Mouse (Mus musculus) forebrain, embryonic 14.5 days (tissue): ENCODE measurements around the gene Ankrd31. TPM values are rescaled to one million over a fixed set of nuclear protein-coding genes. Genes with fewer than 3 reads are reported as not detected.
"Not testable (repeated sequence)": the region's sequence is repeated elsewhere in the genome, so short reads cannot be mapped to it uniquely, and the experiment has no call there.

Source experiments
- ATAC-seq: fragments of 200-750 bp; cut with Nextera tagmentation; 2 replicates; pipeline ENCODE4 v1.8.0; 2017; ENCODE audit warnings: mild to moderate bottlenecking, moderate library complexity
- DNase-seq: peaks from one replicate; pipeline ENCODE4 v3.0.0-alpha.2; 2015; ENCODE audit warnings: low spot score
- H3K27ac ChIP-seq: fragments of 300-500 bp; sonication (generic); 2 replicates; pipeline ENCODE4 v1.5.1; 2014; ENCODE audit warnings: low read depth, mild to moderate bottlenecking, control low read depth, low read length, moderate library complexity
- H3K27me3 ChIP-seq: fragments of 300-500 bp; sonication (generic); replicated peaks from 2 replicates; pipeline ENCODE4 v1.6.1; 2014; ENCODE audit warnings: low read length, control low read depth, mixed read lengths; ENCODE audit not compliant: control insufficient read depth, insufficient read depth
- H3K36me3 ChIP-seq: fragments of 300-500 bp; sonication (generic); 2 replicates; pipeline ENCODE4 v1.6.1; 2014; ENCODE audit warnings: low read length, control low read depth; ENCODE audit not compliant: control insufficient read depth, insufficient read depth
- H3K4me1 ChIP-seq: fragments of 300-500 bp; sonication (generic); 2 replicates; pipeline ENCODE4 v1.6.1; 2014; ENCODE audit warnings: antibody characterized with exemption, low read length, control low read depth; ENCODE audit not compliant: control insufficient read depth, insufficient read depth
- H3K4me2 ChIP-seq: fragments of 300-500 bp; sonication (generic); 2 replicates; pipeline ENCODE4 v1.6.1; 2014; ENCODE audit warnings: mild to moderate bottlenecking, control low read depth, low read length
- H3K4me3 ChIP-seq: fragments of 300-500 bp; sonication (generic); 2 replicates; pipeline ENCODE4 v1.5.1; 2014; ENCODE audit warnings: low read depth, low read length, control low read depth
- H3K9ac ChIP-seq: fragments of 300-500 bp; sonication (generic); 2 replicates; pipeline ENCODE4 v1.6.1; 2014; ENCODE audit warnings: mild to moderate bottlenecking, low read length, control low read depth, moderate library complexity
- H3K9me3 ChIP-seq: fragments of 300-500 bp; sonication (generic); replicated peaks from 2 replicates; pipeline ENCODE4 v1.6.1; 2016; ENCODE audit warnings: low read length, control low read depth, mixed read lengths; ENCODE audit not compliant: control insufficient read depth
- WGBS: fragments of 180-500 bp; shearing (Covaris S2); extraction: QIAGEN DNeasy Blood & Tissue Kit; methylation state at CpG from one replicate; pipeline ENCODE4 v1.1.7; 2014; 5-methylcytosine and 5-hydroxymethylcytosine counted together
- polyA plus RNA-seq: library from polyadenylated mRNA; unstranded; fragments of >200 nt; fragmentation: Nextera tagmentation; extraction: Ambion mirVana; gene quantifications from 2 replicates; pipeline ENCODE4 v1.2.1, GENCODE M21; 2014

Gene Ankrd31
- polyA plus RNA-seq, 1 experiment from 2014 or later, result not detected

DNA sequence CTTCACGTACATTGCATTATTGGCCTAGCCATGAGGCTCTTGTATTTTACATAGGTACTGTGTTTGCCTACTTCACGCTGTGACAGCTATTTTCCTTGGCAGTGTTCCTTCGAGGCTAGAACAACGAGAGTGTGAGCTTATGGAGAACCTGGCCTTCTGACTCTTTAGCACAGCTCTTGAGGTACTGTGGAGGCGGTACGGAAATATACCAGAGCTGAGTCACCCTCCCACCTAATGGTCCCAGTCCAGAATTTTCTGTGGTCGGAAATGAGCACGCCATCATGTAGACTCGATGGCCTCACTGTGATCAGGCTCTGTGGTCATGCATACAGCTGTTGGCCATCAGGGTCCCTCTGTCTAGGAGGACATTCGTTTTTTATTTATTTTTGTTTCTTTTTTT is 191.6 kb downstream of the Ankrd31 start:
- Histone ChIP-seq H3K27me3 (no peaks in the 10 kb centered on the region), H3K4me3 (no peak overlapping the region), H3K4me2 (no peak overlapping the region), H3K27ac (no peak overlapping the region), H3K9ac (no peak overlapping the region), H3K36me3 (no peaks in the 10 kb centered on the region), H3K4me1 (peaks cover 5% of the 10 kb centered on the region; the same call in 1 of the 2 replicates), H3K9me3 (no peaks in the 10 kb centered on the region)
- WGBS, result 89% methylated on average over 10 of the region's 10 CpGs
- DNase-seq, result no peak
- no peak for ATAC-seq

DNA sequence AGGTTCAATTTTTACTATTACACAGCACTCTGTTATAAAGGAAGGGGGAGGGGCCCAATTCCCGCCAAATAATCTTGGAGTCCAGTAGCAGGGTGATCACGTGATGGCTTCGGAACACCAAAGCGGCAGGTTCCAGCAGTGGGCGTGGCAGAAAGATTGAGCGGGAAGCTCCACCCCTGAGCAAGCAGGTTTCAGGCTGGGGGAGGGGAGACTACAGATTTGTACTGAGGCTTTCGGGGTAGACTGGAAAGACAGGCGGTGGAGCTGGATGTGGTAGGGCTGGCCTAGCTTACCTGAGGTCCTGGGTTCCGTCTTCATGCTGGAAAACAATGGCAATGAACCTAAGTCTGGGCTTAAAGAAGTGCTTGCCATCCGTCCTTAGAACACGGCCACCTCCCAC is 193.4 kb downstream of the Ankrd31 start:
- DNase-seq, H3K4me3 ChIP-seq, H3K27me3 ChIP-seq, H3K4me2 ChIP-seq, H3K9me3 ChIP-seq, ATAC-seq, H3K4me1 ChIP-seq, H3K36me3 ChIP-seq, H3K9ac ChIP-seq, H3K27ac ChIP-seq: not testable (repeated sequence)
- 89% methylated on average over 11 of the region's 11 CpGs for WGBS

DNA sequence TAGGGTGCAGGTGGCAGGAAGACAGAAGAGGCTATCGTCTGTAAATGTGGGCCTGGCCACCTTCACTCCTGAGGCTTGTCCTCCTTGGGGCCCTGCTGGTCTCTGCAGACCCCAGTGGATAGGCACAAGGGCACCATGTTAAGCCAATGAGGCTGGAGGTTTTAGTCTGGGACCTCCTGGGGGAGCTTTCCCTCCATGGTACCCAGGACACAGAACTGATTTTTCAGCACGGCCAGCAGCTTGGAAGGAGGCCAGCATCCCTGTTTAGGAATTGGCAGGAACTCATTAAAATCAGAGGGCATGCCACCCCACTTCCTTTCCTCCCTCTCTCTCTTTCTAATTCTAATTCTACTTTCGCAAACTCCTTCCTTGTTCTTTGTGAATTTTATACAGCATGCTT is 195.5 kb downstream of the Ankrd31 start:
- no peak overlapping the region for H3K9ac ChIP-seq
- H3K27me3 ChIP-seq, result no peaks in the 10 kb centered on the region

DNA sequence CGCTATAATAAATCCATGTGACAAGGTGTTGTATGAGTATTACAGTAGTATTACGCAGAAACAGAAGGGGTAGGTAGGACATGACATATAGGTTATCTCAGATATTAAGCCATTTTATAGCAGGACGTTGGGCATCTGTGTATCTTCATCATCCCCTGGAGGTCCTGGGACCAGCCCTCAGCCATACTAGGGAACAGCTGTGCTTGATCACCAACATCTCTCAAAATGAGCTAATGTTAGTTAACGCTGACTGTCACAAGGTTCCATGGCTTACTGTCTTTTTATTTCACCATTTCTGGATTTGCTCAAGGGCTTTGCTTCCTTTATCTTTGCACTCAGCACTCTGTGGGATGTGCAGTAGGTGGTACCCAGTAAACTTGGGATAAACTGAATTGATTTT is 197.7 kb downstream of the Ankrd31 start:
- 97% methylated on average over 4 of the region's 4 CpGs for WGBS
- H3K36me3 ChIP-seq, result no peaks in the 10 kb centered on the region
- no peaks in the 10 kb centered on the region for H3K9me3 ChIP-seq
- H3K9ac ChIP-seq, result no peak overlapping the region
- H3K27me3 ChIP-seq, result no peaks in the 10 kb centered on the region
- peaks cover 5% of the 10 kb centered on the region; the same call in 1 of the 2 replicates for H3K4me1 ChIP-seq
- H3K27ac ChIP-seq, result no peak overlapping the region
- no peak overlapping the region for H3K4me2 ChIP-seq
- ATAC-seq (no peak), DNase-seq (no peak)
- H3K4me3 ChIP-seq, result no peak overlapping the region

More for the DNA sequence above, 195.5 kb downstream of the Ankrd31 start:
- H3K4me3 ChIP-seq, result no peak overlapping the region
- peaks cover 5% of the 10 kb centered on the region; the same call in 1 of the 2 replicates for H3K4me1 ChIP-seq
- 31% methylated on average over 3 of the region's 3 CpGs for WGBS
- ATAC-seq (no peak), DNase-seq (peak; percentile 74)
- H3K27ac ChIP-seq, result no peak overlapping the region
- no peak overlapping the region for H3K4me2 ChIP-seq
- H3K9me3 ChIP-seq, result no peaks in the 10 kb centered on the region
- H3K36me3 ChIP-seq, result no peaks in the 10 kb centered on the region

DNA sequence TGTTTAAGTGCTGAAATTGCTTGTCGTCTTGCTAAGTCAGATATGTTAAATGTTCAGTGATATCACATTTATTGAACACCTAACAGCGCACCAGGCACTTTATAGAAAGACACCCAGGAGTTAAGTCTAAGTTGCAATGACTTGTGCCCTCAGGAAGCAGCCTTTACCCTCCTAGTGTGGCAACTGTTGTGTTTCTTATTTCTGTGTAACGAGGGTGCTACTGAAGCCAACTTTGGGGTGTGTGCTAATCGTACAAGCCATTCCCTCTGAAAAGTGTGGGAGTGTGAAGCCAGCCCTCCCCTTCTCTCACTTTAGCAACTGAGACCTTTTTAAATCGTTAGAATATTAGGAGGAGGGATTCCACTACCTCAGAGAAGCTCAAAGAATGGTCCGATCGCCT is 199.7 kb downstream of the Ankrd31 start:
- no peak overlapping the region for H3K9ac ChIP-seq
- peaks cover 5% of the 10 kb centered on the region; the same call in 1 of the 2 replicates for H3K4me1 ChIP-seq
- H3K9me3 ChIP-seq, result no peaks in the 10 kb centered on the region
- no peaks in the 10 kb centered on the region for H3K27me3 ChIP-seq
- H3K27ac ChIP-seq, result no peak overlapping the region
- DNase-seq (no peak), ATAC-seq (no peak)
- H3K36me3 ChIP-seq, result no peaks in the 10 kb centered on the region
- 81% methylated on average over 7 of the region's 7 CpGs for WGBS
- H3K4me2 ChIP-seq, result no peak overlapping the region
- no peak overlapping the region for H3K4me3 ChIP-seq

DNA sequence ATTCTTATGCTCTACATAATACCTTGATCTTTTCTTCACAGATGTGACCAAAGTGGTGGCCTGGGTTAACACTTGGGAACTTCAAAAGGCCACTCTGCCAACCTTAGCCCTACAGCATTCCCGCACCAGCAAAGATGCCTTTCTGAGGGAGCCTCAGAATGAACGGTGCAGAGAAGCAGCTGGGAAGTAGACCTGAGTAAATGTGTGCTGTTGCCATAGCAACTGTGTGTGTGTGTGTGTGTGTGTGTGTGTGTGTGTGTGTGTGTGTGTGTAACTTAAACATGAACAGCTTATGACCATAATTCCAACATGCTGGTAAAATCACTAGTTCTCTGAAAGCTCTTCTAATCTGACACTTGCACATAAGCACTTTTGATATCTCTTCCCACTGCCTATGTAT is 203.8 kb downstream of the Ankrd31 start:
- ATAC-seq, result peak; percentile 48; the same call in 1 of the 2 replicates

DNA sequence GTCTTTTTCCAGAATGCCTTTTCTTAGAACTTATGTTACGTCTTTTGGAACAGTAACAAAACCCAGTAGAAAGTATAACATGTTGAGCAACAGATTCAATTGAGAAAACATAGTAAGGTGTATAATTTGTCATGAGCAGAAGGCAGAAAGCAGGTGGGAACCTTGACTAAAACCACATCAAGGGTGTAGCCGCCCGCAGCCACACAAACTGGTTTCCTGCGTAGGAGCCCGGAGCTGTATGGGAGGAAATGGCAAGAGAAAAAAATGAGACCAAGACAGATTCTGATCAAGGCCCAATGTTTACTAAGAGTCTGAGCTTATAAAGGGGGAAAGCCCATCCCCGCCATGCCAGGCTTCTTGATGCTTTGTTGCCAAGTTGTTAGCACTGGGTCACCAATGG is 208.4 kb downstream of the Ankrd31 start:
- H3K9me3 ChIP-seq, result no peaks in the 10 kb centered on the region
- DNase-seq (no peak), ATAC-seq (no peak)
- no peak overlapping the region for H3K9ac ChIP-seq
- no peaks in the 10 kb centered on the region for H3K4me1 ChIP-seq
- no peaks in the 10 kb centered on the region for H3K27me3 ChIP-seq
- no peak overlapping the region for H3K4me3 ChIP-seq
- H3K27ac ChIP-seq, result no peak overlapping the region
- WGBS, result 94% methylated on average over 6 of the region's 6 CpGs
- no peak overlapping the region for H3K4me2 ChIP-seq
- no peaks in the 10 kb centered on the region for H3K36me3 ChIP-seq

More for the DNA sequence above, 203.8 kb downstream of the Ankrd31 start:
- no peak overlapping the region for H3K4me3 ChIP-seq
- no peak overlapping the region for H3K4me2 ChIP-seq
- no peaks in the 10 kb centered on the region for H3K4me1 ChIP-seq
- DNase-seq, result peak; percentile 49
- no peaks in the 10 kb centered on the region for H3K9me3 ChIP-seq
- H3K9ac ChIP-seq, result no peak overlapping the region
- H3K36me3 ChIP-seq, result no peaks in the 10 kb centered on the region
- no peak overlapping the region for H3K27ac ChIP-seq
- no peaks in the 10 kb centered on the region for H3K27me3 ChIP-seq
- WGBS, result 61% methylated on average over 2 of the region's 2 CpGs

Other genes with a start within 250 kb of the Ankrd31 start
- gene Polk, start 205.7 kb upstream of the Ankrd31 start, polyA plus RNA-seq, result 3.8 and 5.7 TPM in 2 replicates
- gene Col4a3bp, start 205.7 kb upstream of the Ankrd31 start, polyA plus RNA-seq, result 5.5 and 6.7 TPM in 2 replicates
- gene Hmgcr, start 77.3 kb upstream of the Ankrd31 start, polyA plus RNA-seq, result 181 and 194 TPM in 2 replicates
- 0.04 and 0.08 TPM in 2 replicates for gene Gcnt4, start 176.4 kb downstream of the Ankrd31 start, polyA plus RNA-seq